Mouse (Mus musculus) induced T-regulatory cell, adult 2 months (primary cell): ENCODE data around the gene Tagln3.

Experiments used
- DNase-seq: peaks from one replicate; pipeline ENCODE4 v3.0.0-alpha.2; 2012; ENCODE audit warnings: low read depth

Gene Tagln3

DNA sequence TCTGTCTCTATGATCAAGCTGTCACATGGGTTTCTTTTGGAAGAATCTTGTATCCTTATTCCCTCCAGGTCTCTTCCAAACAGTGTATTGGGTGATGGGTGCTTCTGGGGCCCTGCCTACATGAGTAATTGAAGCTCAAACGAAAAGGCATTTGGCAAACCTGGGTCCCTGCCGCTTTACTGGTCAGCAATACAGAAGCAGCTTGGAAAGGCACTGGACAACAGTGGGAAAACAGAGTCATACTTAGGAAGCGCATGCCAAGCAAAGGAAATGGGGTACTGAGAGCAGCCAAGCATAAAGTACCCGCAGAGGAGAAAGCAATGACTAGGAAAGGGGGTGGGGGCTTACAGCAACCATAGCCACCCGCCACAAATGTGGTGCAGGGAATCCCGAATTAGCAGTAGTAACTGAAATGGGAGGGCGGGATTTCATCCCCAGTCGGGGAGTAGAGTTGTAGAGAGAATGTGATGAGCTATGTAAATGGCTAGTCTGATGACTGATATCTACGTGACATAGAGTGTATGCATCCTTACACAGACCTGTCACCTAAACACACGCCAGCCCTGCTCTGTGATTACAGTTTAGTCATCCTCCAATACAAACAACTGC lies 4.3 kb downstream of the Tagln3 start:
- no peak for DNase-seq

- DNase-seq: no peak
These were observed 6.1 kb downstream of the Tagln3 start for GRCm38 (mm10) chr16:45718296-45718695.

DNA sequence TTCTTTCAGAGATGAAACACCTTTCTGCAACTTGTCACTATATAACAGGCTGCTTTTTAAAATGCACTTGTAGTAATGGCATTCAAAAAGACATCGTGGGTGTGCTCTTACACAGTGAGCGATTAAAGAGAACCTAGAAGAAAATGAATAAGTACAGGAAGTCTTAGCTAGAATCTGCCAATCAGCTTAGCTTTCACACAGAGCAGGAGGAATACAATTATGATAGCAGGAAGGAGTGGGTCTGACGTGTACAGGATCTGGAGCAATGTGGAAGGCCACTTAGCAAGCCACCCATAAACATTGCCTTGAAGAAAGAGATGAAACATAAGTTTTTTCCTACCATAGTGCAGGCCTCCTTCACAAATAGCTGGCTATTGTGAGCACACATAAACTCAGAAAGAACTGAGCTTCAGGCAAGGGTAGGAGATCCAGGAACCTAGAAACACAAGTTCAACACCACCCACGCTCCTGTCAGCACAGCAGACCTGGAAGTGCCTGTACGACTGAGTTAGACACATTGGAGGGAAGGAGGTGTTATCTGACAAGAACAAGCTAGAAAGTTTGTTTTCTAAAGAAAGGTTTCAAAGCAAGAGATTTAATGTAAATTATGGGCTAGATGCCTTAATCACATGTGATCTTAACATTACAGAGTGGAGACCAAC lies 9.8 kb downstream of the Tagln3 start:
- DNase-seq: no peak

DNA sequence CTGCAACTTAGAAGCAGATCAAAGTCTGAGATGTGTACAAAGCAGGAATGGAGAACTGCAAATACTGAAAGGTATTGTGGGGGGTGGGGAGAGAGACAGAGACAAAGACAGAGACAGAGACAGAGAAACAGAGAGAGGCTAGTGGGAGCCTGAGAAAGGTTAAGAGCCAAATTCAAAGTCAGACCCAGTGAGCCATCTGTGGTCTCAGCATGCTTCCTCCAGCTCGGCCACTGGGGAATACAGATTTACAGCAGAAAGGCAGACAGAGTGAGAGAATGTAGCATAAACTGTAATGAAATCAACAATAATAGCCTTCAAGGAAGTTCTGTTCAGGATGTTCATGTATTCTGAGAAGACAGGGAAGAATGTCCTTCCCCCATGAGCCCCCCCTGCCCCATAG lies 10.5 kb downstream of the Tagln3 start:
- no peak for DNase-seq

GRCm38 (mm10) chr16:45713261-45713660 lies 11.1 kb downstream of the Tagln3 start:
- DNase-seq: no peak

- no peak for DNase-seq
These were observed 13.1 kb downstream of the Tagln3 start for GRCm38 (mm10) chr16:45711263-45711662.

GRCm38 (mm10) chr16:45699301-45699700 lies 25.1 kb downstream of the Tagln3 start:
- DNase-seq: no peak

- DNase-seq: no peak
These were observed 26.4 kb downstream of the Tagln3 start for GRCm38 (mm10) chr16:45697996-45698395.

DNA sequence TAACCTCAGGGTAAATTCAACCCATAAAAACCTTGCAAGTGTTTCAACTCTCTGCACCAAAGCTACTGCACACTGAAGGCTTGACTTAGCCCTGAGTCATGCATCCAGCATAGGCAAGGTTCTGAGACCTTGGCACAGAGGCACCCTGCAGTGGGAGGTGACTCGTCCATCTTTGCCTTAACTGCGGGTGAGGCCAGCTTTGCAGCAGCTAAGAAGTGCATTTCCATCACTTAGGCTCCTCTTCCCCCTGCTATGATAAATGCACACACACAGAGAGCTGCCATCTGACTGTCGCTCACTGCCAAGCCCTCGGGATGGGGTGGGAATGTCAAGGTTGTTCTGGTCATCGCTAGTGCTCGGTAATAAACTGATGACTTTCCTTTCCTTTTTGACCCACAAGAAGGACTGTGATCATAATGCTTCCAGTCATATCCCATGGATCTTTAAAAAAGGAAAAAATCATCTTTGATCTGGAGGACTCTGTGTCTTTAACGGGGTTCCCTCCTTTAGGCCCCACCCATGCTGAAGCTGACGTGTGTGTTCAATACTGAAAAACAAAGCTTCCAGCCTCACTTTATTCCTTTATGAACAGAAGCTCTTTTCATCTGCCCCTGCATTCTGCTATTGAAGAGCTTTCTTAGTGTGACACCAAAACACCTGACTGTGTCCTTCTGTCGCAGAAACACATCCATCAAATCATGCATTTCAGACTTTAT lies 28.8 kb downstream of the Tagln3 start:
- no peak for DNase-seq

GRCm38 (mm10) chr16:45693558-45693957 lies 30.9 kb downstream of the Tagln3 start, which contains the start of gene Tmprss7:
Gene Tmprss7 (minus strand): TSS chr16:45693658.
- DNase-seq: no peak

GRCm38 (mm10) chr16:45692851-45693250 lies 31.6 kb downstream of the Tagln3 start:
- no peak for DNase-seq

GRCm38 (mm10) chr16:45690178-45690577 lies 34.2 kb downstream of the Tagln3 start:
- peak; percentile 84 for DNase-seq

DNA sequence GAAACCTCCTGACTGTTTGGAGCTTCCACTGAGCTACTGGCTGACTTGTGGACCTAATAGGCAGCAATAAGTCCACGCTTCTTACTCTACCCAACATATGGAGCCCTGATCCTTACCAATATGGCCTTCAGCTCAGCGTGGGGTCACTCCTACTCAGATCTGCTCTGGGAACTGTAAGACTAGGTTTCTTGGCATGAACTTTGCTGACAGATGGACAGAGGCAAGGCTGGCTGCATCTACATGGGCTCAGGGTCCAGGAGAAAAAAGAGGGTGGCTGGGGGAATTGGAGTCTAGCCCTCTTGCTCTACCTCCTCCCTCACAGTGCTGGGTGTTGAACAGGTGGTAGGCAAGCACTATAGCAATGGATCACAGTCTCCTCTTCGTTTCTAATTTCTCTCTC lies 37.6 kb downstream of the Tagln3 start:
- DNase-seq: no peak

DNA sequence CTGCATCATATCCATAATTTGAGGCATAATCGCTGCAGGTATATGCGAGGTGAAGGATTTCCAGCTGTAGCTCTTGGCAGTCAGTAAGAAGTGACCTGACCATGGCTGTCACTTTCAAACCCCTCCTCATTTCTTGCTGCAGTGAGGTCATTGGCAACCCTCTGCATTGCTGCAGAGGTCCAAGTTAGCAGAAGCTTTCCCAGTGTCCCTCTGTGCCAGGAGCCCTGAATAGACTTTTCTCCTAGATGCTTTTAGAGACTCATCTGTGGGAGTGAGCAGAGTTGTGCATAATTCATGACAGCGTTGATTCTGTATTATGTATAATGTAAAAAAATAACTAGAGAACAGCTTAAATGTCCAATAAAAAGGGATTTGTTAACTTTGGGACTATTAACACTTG lies 39.1 kb downstream of the Tagln3 start:
- no peak for DNase-seq

DNA sequence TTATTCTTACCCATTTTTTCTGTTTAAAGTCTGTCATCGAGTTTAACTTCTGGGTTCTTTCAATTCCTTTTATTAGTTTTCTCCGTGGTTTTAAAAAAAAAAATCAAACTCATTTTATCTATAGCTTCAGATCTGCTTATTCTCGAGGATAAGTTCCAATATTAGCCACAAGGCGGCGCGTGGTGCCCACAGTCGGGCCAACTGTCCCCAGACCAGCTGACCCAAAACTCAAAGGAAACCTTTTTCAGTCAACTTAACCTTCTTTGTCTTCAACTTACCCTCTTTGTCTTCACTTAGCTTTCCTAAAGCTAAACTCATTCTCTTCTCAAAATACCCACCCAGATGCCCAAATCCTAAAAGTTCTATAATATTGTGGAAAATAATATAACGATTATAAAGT lies 39.6 kb downstream of the Tagln3 start:
- DNase-seq: peak; percentile 62

- DNase-seq: peak; percentile 36
These were observed 47.9 kb downstream of the Tagln3 start for GRCm38 (mm10) chr16:45676462-45676861.

- no peak for DNase-seq
These were observed 54.4 kb downstream of the Tagln3 start for GRCm38 (mm10) chr16:45670005-45670404.

GRCm38 (mm10) chr16:45668178-45668577 lies 56.2 kb downstream of the Tagln3 start:
- no peak for DNase-seq

DNA sequence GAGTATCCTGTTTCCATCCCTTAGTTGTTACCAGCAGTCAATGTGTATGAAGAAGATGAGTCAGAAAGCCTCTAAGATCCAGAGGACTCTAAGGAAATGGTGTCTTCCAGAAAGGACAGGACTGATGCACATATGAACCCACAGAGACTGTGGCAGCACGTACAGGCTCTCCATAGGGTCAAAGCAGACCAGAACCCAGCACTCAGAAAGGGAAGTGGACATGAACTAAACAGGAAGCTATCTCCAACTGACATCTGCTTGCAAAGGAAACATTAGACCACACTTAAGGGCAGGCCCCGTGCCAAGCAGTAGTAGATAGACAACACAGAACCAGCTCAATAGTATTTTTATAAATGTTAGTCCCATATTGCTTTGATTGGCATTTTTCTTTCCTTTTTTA lies 58.3 kb downstream of the Tagln3 start:
- peak; percentile 14 for DNase-seq

GRCm38 (mm10) chr16:45662381-45662780 lies 62.0 kb downstream of the Tagln3 start:
- no peak for DNase-seq
